Mouse (Mus musculus): ENCODE results near the gene Arl5b. TPM values are rescaled to one million over a fixed set of nuclear protein-coding genes. Genes with fewer than 3 reads are reported as not detected.

The Arl5b gene
- polyA plus RNA-seq, 2 experiments: 38.5 to 41.0 TPM

DNA sequence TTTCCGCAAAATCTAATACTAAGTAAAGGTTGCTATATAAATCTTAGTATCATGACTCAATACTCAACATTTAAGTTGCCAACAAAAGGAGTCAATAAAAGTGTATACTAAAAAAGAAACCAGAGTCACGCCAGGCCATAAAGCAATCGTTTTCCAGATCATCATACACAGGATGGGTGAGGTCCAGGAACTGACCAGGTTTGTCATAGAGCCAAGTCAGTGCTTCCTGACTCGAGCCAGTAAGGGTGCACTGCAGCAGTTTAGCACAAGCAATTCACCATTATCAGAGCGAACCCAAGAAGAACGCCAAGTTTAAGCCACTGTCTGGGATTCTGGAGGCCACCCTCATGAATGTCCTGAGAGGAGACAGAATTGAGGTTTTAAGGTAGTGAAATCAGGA is 10.5 kb upstream of the Arl5b start:
- ATAC-seq (ENCODE audit: low FRiP score, low read depth) (no peak), DNase-seq (ENCODE audit: low spot score) (no peak)
- TF ChIP-seq POLR2A (IDR thresholded peaks at IDR 0.05; ENCODE audit: borderline replicate concordance, extremely low read depth, insufficient read depth, insufficient read length): no peak
- no peak overlapping the region for H3K4me2 ChIP-seq (replicated peaks; ENCODE audit: low read depth, low read length, severe bottlenecking)
- no peaks in the 10 kb centered on the region for H3K4me1 ChIP-seq (ENCODE audit: control insufficient read depth, insufficient read depth, low read length)
- H3K27me3 ChIP-seq (ENCODE audit: control insufficient read depth, insufficient read depth, low read length): no peaks in the 10 kb centered on the region
- 75% methylated on average over 6 of the region's 6 CpGs for WGBS
- no peak overlapping the region for H3K27ac ChIP-seq (replicated peaks; ENCODE audit: low read depth, low read length)
- H3K4me3 ChIP-seq (replicated peaks; ENCODE audit: low read length): no peak overlapping the region
- H3K36me3 ChIP-seq (ENCODE audit: control insufficient read depth, insufficient read depth, low read length): no peaks in the 10 kb centered on the region
- H3K9me3 ChIP-seq (ENCODE audit: control insufficient read depth, low read length): no peaks in the 10 kb centered on the region
- H3K9ac ChIP-seq (ENCODE audit: low read depth, low read length, severe bottlenecking): no peak overlapping the region

- Histone ChIP-seq H3K27me3 (ENCODE audit: control insufficient read depth, insufficient read depth, low read length) (no peaks in the 10 kb centered on the region), H3K4me3 (replicated peaks; ENCODE audit: low read length) (no peak overlapping the region), H3K4me1 (ENCODE audit: control insufficient read depth, insufficient read depth, low read length) (no peaks in the 10 kb centered on the region), H3K9me3 (ENCODE audit: control insufficient read depth, low read length) (no peaks in the 10 kb centered on the region), H3K27ac (replicated peaks; ENCODE audit: low read depth, low read length) (no peak overlapping the region), H3K9ac (ENCODE audit: low read depth, low read length, severe bottlenecking) (no peak overlapping the region), H3K36me3 (ENCODE audit: control insufficient read depth, insufficient read depth, low read length) (no peaks in the 10 kb centered on the region), H3K4me2 (replicated peaks; ENCODE audit: low read depth, low read length, severe bottlenecking) (no peak overlapping the region)
- DNase-seq (ENCODE audit: low spot score): no peak
- TF ChIP-seq POLR2A (IDR thresholded peaks at IDR 0.05; ENCODE audit: borderline replicate concordance, extremely low read depth, insufficient read depth, insufficient read length): no peak
- no peak for ATAC-seq (ENCODE audit: low FRiP score, low read depth)
- WGBS: 61% methylated on average over 5 of the region's 5 CpGs
These were observed 8.9 kb upstream of the Arl5b start for GRCm38 (mm10) chr2:15040326-15040725.

DNA sequence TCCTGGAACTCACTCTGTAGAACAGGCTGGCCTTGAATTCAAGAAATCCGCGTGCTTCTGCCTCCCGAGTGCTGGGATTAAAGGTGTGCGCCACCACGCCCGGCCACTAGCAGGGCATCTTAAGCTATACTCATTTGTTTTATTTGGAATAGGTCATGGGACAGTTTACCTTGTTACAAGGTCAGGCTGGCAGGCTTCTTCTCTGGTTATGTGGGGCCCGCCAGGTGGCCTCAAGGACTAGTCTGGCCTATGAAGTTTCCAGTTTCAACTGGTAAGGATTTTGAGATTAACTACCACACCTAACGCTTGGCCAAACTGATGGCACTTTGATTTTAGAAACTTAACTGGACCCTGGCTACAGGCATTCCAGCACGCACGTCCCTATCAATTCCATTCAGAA is 5.3 kb downstream of the Arl5b start:
- peak overlapping the region; percentile 69 for H3K4me2 ChIP-seq (replicated peaks; ENCODE audit: low read depth, low read length, severe bottlenecking)
- H3K4me1 ChIP-seq (ENCODE audit: control insufficient read depth, insufficient read depth, low read length): peaks cover 14% of the 10 kb centered on the region
- no peak for TF ChIP-seq POLR2A (IDR thresholded peaks at IDR 0.05; ENCODE audit: borderline replicate concordance, extremely low read depth, insufficient read depth, insufficient read length)
- no peaks in the 10 kb centered on the region for H3K27me3 ChIP-seq (ENCODE audit: control insufficient read depth, insufficient read depth, low read length)
- H3K4me3 ChIP-seq (replicated peaks; ENCODE audit: low read length): peak overlapping the region; percentile 92
- H3K9me3 ChIP-seq (ENCODE audit: control insufficient read depth, low read length): no peaks in the 10 kb centered on the region
- peak overlapping the region; percentile 99 for H3K9ac ChIP-seq (ENCODE audit: low read depth, low read length, severe bottlenecking)
- ATAC-seq (ENCODE audit: low FRiP score, low read depth) (peak; percentile 9; the same call in 1 of the 2 replicates), DNase-seq (ENCODE audit: low spot score) (no peak)
- peak overlapping the region; percentile 80 for H3K27ac ChIP-seq (replicated peaks; ENCODE audit: low read depth, low read length)
- WGBS: 18% methylated on average over 10 of the region's 10 CpGs
- 0 out of 2 replicates have a peak, but pooled peaks cover 9% of the 10 kb centered on the region for H3K36me3 ChIP-seq (ENCODE audit: control insufficient read depth, insufficient read depth, low read length)

DNA sequence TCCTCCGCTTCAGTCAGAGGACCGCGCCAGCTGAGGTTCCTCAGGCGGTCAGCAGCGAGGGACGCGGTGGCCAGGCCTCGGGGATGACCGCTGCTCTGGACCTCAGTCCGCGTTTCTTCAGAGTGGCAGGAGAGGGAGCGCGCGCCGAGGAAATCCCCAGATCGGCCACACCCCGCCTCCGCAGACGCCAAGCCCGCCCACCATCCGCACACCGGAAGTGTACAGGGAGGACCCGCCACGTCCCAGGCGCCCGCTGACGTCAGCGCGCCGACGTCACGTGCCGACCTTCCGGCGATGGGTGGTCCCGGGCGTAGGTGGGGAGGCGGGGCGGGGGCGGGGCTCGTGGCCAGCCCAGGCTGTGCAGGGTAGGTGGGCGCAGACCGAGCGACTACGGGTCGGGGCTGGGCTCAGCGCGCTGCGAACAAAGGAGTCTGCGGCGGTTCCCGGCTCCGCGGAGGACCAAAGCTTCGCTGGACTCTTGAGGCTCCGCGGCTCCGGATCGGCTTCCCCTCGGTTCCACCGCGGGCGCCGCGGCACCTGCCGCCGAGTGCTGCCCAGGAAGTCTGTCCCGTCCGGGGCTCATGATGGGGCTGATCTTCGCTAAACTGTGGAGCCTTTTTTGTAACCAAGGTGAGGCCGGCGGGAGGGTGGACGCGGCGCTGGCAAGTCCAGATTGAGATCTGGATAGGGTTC is 5.9 kb downstream of the Arl5b start, which contains the start of gene Nsun6:
Gene Nsun6, minus strand, starts transcription at position 125 of the 693 bp plus-strand sequence.
- Histone ChIP-seq H3K27ac (replicated peaks; ENCODE audit: low read depth, low read length) (peak within 1 kb of the TSS; percentile 96), H3K27me3 (ENCODE audit: control insufficient read depth, insufficient read depth, low read length) (no peaks in the 10 kb centered on the region), H3K9ac (ENCODE audit: low read depth, low read length, severe bottlenecking) (peak within 1 kb of the TSS; percentile 99), H3K4me3 (replicated peaks; ENCODE audit: low read length) (peak within 1 kb of the TSS; percentile 92), H3K4me2 (replicated peaks; ENCODE audit: low read depth, low read length, severe bottlenecking) (peak within 1 kb of the TSS; percentile 69), H3K36me3 (ENCODE audit: control insufficient read depth, insufficient read depth, low read length) (0 out of 2 replicates have a peak, but pooled peaks cover 9% of the 10 kb centered on the region), H3K4me1 (ENCODE audit: control insufficient read depth, insufficient read depth, low read length) (peaks cover 12% of the 10 kb centered on the region), H3K9me3 (ENCODE audit: control insufficient read depth, low read length) (no peaks in the 10 kb centered on the region)
- peak; percentile 98 for ATAC-seq (ENCODE audit: low FRiP score, low read depth)
- DNase-seq (ENCODE audit: low spot score): peak; percentile 96
- TF ChIP-seq POLR2A (IDR thresholded peaks at IDR 0.05; ENCODE audit: borderline replicate concordance, extremely low read depth, insufficient read depth, insufficient read length): peak; percentile 87; the same call in 1 of the 2 replicates
- WGBS: 0% methylated on average over 63 of the region's 75 CpGs

DNA sequence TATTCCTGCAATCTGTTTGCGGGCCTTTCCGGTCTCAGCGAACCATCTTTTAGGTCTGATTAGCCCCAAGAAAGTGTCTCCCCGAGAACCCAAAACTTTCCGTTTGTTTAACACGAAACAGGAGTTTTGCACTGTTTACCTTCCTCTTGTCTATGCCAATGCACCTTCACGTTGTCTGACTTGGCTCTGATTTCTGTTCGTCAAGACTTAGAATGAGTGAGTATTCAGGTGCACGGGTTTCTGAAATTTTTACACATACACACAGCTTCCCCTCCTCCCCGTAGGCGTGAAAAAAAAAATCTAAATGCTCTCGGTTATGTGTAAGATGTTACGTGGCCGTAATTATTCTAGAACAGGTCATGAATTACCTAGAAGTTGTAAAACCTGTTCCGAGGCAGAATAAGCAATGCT is 6.6 kb downstream of the Arl5b start:
- WGBS: under 1% methylated on average over 15 of the region's 15 CpGs
- no peak for ATAC-seq (ENCODE audit: low FRiP score, low read depth)
- Histone ChIP-seq H3K27ac (replicated peaks; ENCODE audit: low read depth, low read length) (peak overlapping the region; percentile 96), H3K36me3 (ENCODE audit: control insufficient read depth, insufficient read depth, low read length) (peaks cover 14% of the 10 kb centered on the region; the same call in 1 of the 2 replicates), H3K9me3 (ENCODE audit: control insufficient read depth, low read length) (no peaks in the 10 kb centered on the region), H3K4me3 (replicated peaks; ENCODE audit: low read length) (peak overlapping the region; percentile 92), H3K4me1 (ENCODE audit: control insufficient read depth, insufficient read depth, low read length) (peaks cover 12% of the 10 kb centered on the region), H3K4me2 (replicated peaks; ENCODE audit: low read depth, low read length, severe bottlenecking) (peak overlapping the region; percentile 60), H3K27me3 (ENCODE audit: control insufficient read depth, insufficient read depth, low read length) (no peaks in the 10 kb centered on the region), H3K9ac (ENCODE audit: low read depth, low read length, severe bottlenecking) (peak overlapping the region; percentile 99)
- peak; percentile 10 for DNase-seq (ENCODE audit: low spot score)
- TF ChIP-seq POLR2A (IDR thresholded peaks at IDR 0.05; ENCODE audit: borderline replicate concordance, extremely low read depth, insufficient read depth, insufficient read length): no peak
